Mouse (Mus musculus): ENCODE results near the gene Atg10. TPM values are rescaled to one million over a fixed set of nuclear protein-coding genes. Genes with fewer than 3 reads are reported as not detected.
A peak's percentile ranks its signal among the peaks of the same experiment; 100 is the strongest.

The Atg10 gene
- polyA plus RNA-seq, 1 experiment from 2014 or later, result 17.0 TPM

- H3K4me2 ChIP-seq (replicated peaks), result no peak overlapping the region
- H3K27me3 ChIP-seq, result no peaks in the 10 kb centered on the region
- 77% methylated on average over 2 of the region's 2 CpGs for WGBS
- no peak overlapping the region for H3K27ac ChIP-seq
- H3K4me1 ChIP-seq, result no peaks in the 10 kb centered on the region
- no peaks in the 10 kb centered on the region for H3K9me3 ChIP-seq (replicated peaks)
- no peak overlapping the region for H3K9ac ChIP-seq
- no peak for ATAC-seq (ENCODE audit: low FRiP score)
- H3K4me3 ChIP-seq, result no peak overlapping the region
- H3K36me3 ChIP-seq, result no peaks in the 10 kb centered on the region
Measured at GRCm38 (mm10) chr13:90984073-90984472, 239.7 kb downstream of the Atg10 start.

- WGBS, result 90% methylated on average over 1 of the region's 1 CpGs
- Histone ChIP-seq H3K9me3 (replicated peaks) (no peaks in the 10 kb centered on the region), H3K36me3 (no peaks in the 10 kb centered on the region), H3K4me3 (no peak overlapping the region), H3K4me1 (no peaks in the 10 kb centered on the region), H3K9ac (no peak overlapping the region), H3K27ac (no peak overlapping the region), H3K4me2 (replicated peaks) (no peak overlapping the region), H3K27me3 (no peaks in the 10 kb centered on the region)
- no peak for ATAC-seq (ENCODE audit: low FRiP score)
Measured at GRCm38 (mm10) chr13:90981798-90982197, 242.0 kb downstream of the Atg10 start.

- Histone ChIP-seq H3K27ac (no peak overlapping the region), H3K4me2 (replicated peaks) (no peak overlapping the region), H3K9me3 (replicated peaks) (no peaks in the 10 kb centered on the region), H3K27me3 (no peaks in the 10 kb centered on the region), H3K4me3 (no peak overlapping the region), H3K4me1 (no peaks in the 10 kb centered on the region), H3K36me3 (no peaks in the 10 kb centered on the region), H3K9ac (no peak overlapping the region)
- WGBS, result 87% methylated on average over 6 of the region's 6 CpGs
- ATAC-seq (ENCODE audit: low FRiP score), result no peak
Measured at GRCm38 (mm10) chr13:90980878-90981674, 242.7 kb downstream of the Atg10 start.

- Histone ChIP-seq H3K4me3 (no peak overlapping the region), H3K4me1 (no peaks in the 10 kb centered on the region), H3K27ac (no peak overlapping the region), H3K27me3 (no peaks in the 10 kb centered on the region), H3K9ac (no peak overlapping the region), H3K36me3 (no peaks in the 10 kb centered on the region), H3K9me3 (replicated peaks) (no peaks in the 10 kb centered on the region), H3K4me2 (replicated peaks) (no peak overlapping the region)
- 82% methylated on average over 3 of the region's 3 CpGs for WGBS
- ATAC-seq (ENCODE audit: low FRiP score), result no peak
Measured at GRCm38 (mm10) chr13:90977057-90977456, 246.7 kb downstream of the Atg10 start.

GRCm38 (mm10) chr13:90973409-90973808 is 250.4 kb downstream of the Atg10 start:
- no peaks in the 10 kb centered on the region for H3K27me3 ChIP-seq
- H3K9me3 ChIP-seq (replicated peaks), result no peaks in the 10 kb centered on the region
- H3K4me3 ChIP-seq, result no peak overlapping the region
- 53% methylated on average over 7 of the region's 7 CpGs for WGBS
- no peak overlapping the region for H3K4me2 ChIP-seq (replicated peaks)
- no peak overlapping the region for H3K9ac ChIP-seq
- 0 out of 2 replicates have a peak, but pooled peaks have one; percentile 43 for ATAC-seq (ENCODE audit: low FRiP score)
- H3K36me3 ChIP-seq, result no peaks in the 10 kb centered on the region
- no peak overlapping the region for H3K27ac ChIP-seq
- no peaks in the 10 kb centered on the region for H3K4me1 ChIP-seq

- no peak overlapping the region for H3K4me2 ChIP-seq (replicated peaks)
- no peak overlapping the region for H3K9ac ChIP-seq
- H3K4me3 ChIP-seq, result no peak overlapping the region
- no peaks in the 10 kb centered on the region for H3K9me3 ChIP-seq (replicated peaks)
- H3K27ac ChIP-seq, result no peak overlapping the region
- no peaks in the 10 kb centered on the region for H3K36me3 ChIP-seq
- no peaks in the 10 kb centered on the region for H3K27me3 ChIP-seq
- WGBS, result 89% methylated on average over 10 of the region's 10 CpGs
- H3K4me1 ChIP-seq, result no peaks in the 10 kb centered on the region
- no peak for ATAC-seq (ENCODE audit: low FRiP score)
Measured at GRCm38 (mm10) chr13:90970259-90971017, 253.3 kb downstream of the Atg10 start.

- 82% methylated on average over 4 of the region's 4 CpGs for WGBS
- no peak for ATAC-seq (ENCODE audit: low FRiP score)
- no peaks in the 10 kb centered on the region for H3K4me1 ChIP-seq
Measured at GRCm38 (mm10) chr13:90968940-90969339, 254.8 kb downstream of the Atg10 start.

GRCm38 (mm10) chr13:90967422-90967821 is 256.3 kb downstream of the Atg10 start:
- no peaks in the 10 kb centered on the region for H3K9me3 ChIP-seq (replicated peaks)
- no peak overlapping the region for H3K27ac ChIP-seq
- no peak overlapping the region for H3K4me2 ChIP-seq (replicated peaks)
- ATAC-seq (ENCODE audit: low FRiP score), result peak; percentile 88
- no peaks in the 10 kb centered on the region for H3K27me3 ChIP-seq
- H3K4me3 ChIP-seq, result no peak overlapping the region
- no peaks in the 10 kb centered on the region for H3K4me1 ChIP-seq
- no peak overlapping the region for H3K9ac ChIP-seq
- WGBS, result 5% methylated on average over 4 of the region's 4 CpGs
- H3K36me3 ChIP-seq, result no peaks in the 10 kb centered on the region

More at GRCm38 (mm10) chr13:90968940-90969339, 254.8 kb downstream of the Atg10 start:
- H3K9ac ChIP-seq, result no peak overlapping the region
- no peaks in the 10 kb centered on the region for H3K36me3 ChIP-seq
- no peak overlapping the region for H3K4me3 ChIP-seq
- no peaks in the 10 kb centered on the region for H3K27me3 ChIP-seq
- no peak overlapping the region for H3K4me2 ChIP-seq (replicated peaks)
- H3K9me3 ChIP-seq (replicated peaks), result no peaks in the 10 kb centered on the region
- no peak overlapping the region for H3K27ac ChIP-seq

GRCm38 (mm10) chr13:90965996-90966395 is 257.8 kb downstream of the Atg10 start:
- Histone ChIP-seq H3K9ac (no peak overlapping the region), H3K27ac (no peak overlapping the region), H3K4me3 (no peak overlapping the region), H3K36me3 (no peaks in the 10 kb centered on the region), H3K9me3 (replicated peaks) (no peaks in the 10 kb centered on the region), H3K27me3 (no peaks in the 10 kb centered on the region), H3K4me2 (replicated peaks) (no peak overlapping the region), H3K4me1 (no peaks in the 10 kb centered on the region)
- no peak for ATAC-seq (ENCODE audit: low FRiP score)
- 84% methylated on average over 8 of the region's 8 CpGs for WGBS

- ATAC-seq (ENCODE audit: low FRiP score), result no peak
- Histone ChIP-seq H3K4me2 (replicated peaks) (no peak overlapping the region), H3K36me3 (no peaks in the 10 kb centered on the region), H3K27ac (no peak overlapping the region), H3K9ac (no peak overlapping the region), H3K9me3 (replicated peaks) (no peaks in the 10 kb centered on the region), H3K4me1 (no peaks in the 10 kb centered on the region), H3K4me3 (no peak overlapping the region), H3K27me3 (no peaks in the 10 kb centered on the region)
- 87% methylated on average over 4 of the region's 4 CpGs for WGBS
Measured at GRCm38 (mm10) chr13:90964511-90964910, 259.3 kb downstream of the Atg10 start.

- 71% methylated on average over 10 of the region's 10 CpGs for WGBS
- Histone ChIP-seq H3K27me3 (no peaks in the 10 kb centered on the region), H3K4me2 (replicated peaks) (no peak overlapping the region), H3K4me3 (no peak overlapping the region), H3K4me1 (0 out of 2 replicates have a peak, but pooled peaks cover 5% of the 10 kb centered on the region), H3K36me3 (no peaks in the 10 kb centered on the region), H3K27ac (no peak overlapping the region), H3K9ac (no peak overlapping the region), H3K9me3 (replicated peaks) (no peaks in the 10 kb centered on the region)
- ATAC-seq (ENCODE audit: low FRiP score), result no peak
Measured at GRCm38 (mm10) chr13:90962836-90963760, 260.7 kb downstream of the Atg10 start.

- WGBS, result 63% methylated on average over 8 of the region's 8 CpGs
- Histone ChIP-seq H3K4me2 (replicated peaks) (no peak overlapping the region), H3K4me3 (no peak overlapping the region), H3K9me3 (replicated peaks) (no peaks in the 10 kb centered on the region), H3K27me3 (no peaks in the 10 kb centered on the region), H3K27ac (no peak overlapping the region), H3K4me1 (0 out of 2 replicates have a peak, but pooled peaks cover 5% of the 10 kb centered on the region), H3K36me3 (no peaks in the 10 kb centered on the region), H3K9ac (no peak overlapping the region)
- no peak for ATAC-seq (ENCODE audit: low FRiP score)
Measured at GRCm38 (mm10) chr13:90960591-90960990, 263.2 kb downstream of the Atg10 start.

All from hindbrain, embryonic 12.5 days (tissue).